Mouse (Mus musculus) ES-Bruce4 (cell line): ENCODE measurements around the gene Plbd2. TPM values are rescaled to one million over a fixed set of nuclear protein-coding genes. Genes with fewer than 3 reads are reported as not detected.

Source experiments
- H3K27ac ChIP-seq: 2 replicates; pipeline ENCODE4 v1.5.1; 2012; ENCODE audit warnings: low read length, inconsistent platforms; ENCODE audit not compliant: insufficient read depth
- H3K27me3 ChIP-seq: 2 replicates; pipeline ENCODE4 v1.6.1; 2012; ENCODE audit warnings: mild to moderate bottlenecking, low read length, inconsistent platforms; ENCODE audit not compliant: control insufficient read depth, poor library complexity, insufficient read depth, severe bottlenecking
- H3K36me3 ChIP-seq: 2 replicates; pipeline ENCODE4 v1.6.1; 2012; ENCODE audit warnings: inconsistent platforms, mild to moderate bottlenecking, low read length, moderate library complexity; ENCODE audit not compliant: control insufficient read depth, poor library complexity, insufficient read depth, severe bottlenecking
- H3K4me1 ChIP-seq: one replicate; pipeline ENCODE4 v1.8.1; 2011; ENCODE audit warnings: low read length; ENCODE audit not compliant: control insufficient read depth, insufficient read depth
- H3K4me3 ChIP-seq: 2 replicates; pipeline ENCODE4 v1.5.1; 2011; ENCODE audit warnings: low read depth, mild to moderate bottlenecking, low read length
- H3K9ac ChIP-seq: 2 replicates; pipeline ENCODE4 v1.6.1; 2012; ENCODE audit warnings: low read depth, mild to moderate bottlenecking, inconsistent platforms; ENCODE audit not compliant: poor library complexity, severe bottlenecking
- H3K9me3 ChIP-seq: replicated peaks from 2 replicates; pipeline ENCODE4 v1.6.1; 2012; ENCODE audit warnings: mild to moderate bottlenecking, low read length, inconsistent platforms; ENCODE audit not compliant: control insufficient read depth, poor library complexity, insufficient read depth, severe bottlenecking
- CTCF ChIP-seq: IDR thresholded peaks from one replicate; pipeline ENCODE4 v1.8.1; 2011; ENCODE audit warnings: low read depth, low read length
- EP300 ChIP-seq: IDR thresholded peaks from 2 replicates; pipeline ENCODE4 v1.6.1; 2011; ENCODE audit warnings: low read depth, low read length; ENCODE audit not compliant: insufficient read depth
- POLR2A ChIP-seq: IDR thresholded peaks from one replicate; pipeline ENCODE4 v1.8.1; 2011; ENCODE audit warnings: low read length; ENCODE audit not compliant: insufficient read depth
- polyA plus RNA-seq: library from polyadenylated mRNA; stranded (reverse); fragments of >200 nt; gene quantifications from 2 replicates; pipeline ENCODE4 v1.2.4, GENCODE M21; 2011; ENCODE audit warnings: low read depth; ENCODE audit not compliant: missing spikeins, insufficient read depth, insufficient read length

Gene Plbd2
- polyA plus RNA-seq, 1 experiment, result 22.1 TPM

- no peak for TF ChIP-seq EP300
- no peak for TF ChIP-seq CTCF
- TF ChIP-seq POLR2A, result no peak
- Histone ChIP-seq H3K27me3 (no peaks in the 10 kb centered on the region), H3K4me3 (no peak overlapping the region), H3K27ac (no peak overlapping the region), H3K4me1 (peaks cover 3% of the 10 kb centered on the region), H3K9me3 (no peaks in the 10 kb centered on the region), H3K36me3 (no peaks in the 10 kb centered on the region), H3K9ac (no peak overlapping the region)
Observed at GRCm38 (mm10) chr5:120534686-120535075, 31.3 kb upstream of the Plbd2 start.

- Histone ChIP-seq H3K4me3 (no peak overlapping the region), H3K27ac (no peak overlapping the region), H3K4me1 (peaks cover 3% of the 10 kb centered on the region), H3K27me3 (no peaks in the 10 kb centered on the region), H3K36me3 (no peaks in the 10 kb centered on the region), H3K9me3 (no peaks in the 10 kb centered on the region), H3K9ac (no peak overlapping the region)
- TF ChIP-seq CTCF, result no peak
- TF ChIP-seq EP300, result no peak
- TF ChIP-seq POLR2A, result no peak
Observed at GRCm38 (mm10) chr5:120534071-120534685, 30.8 kb upstream of the Plbd2 start.

- Histone ChIP-seq H3K27me3 (no peaks in the 10 kb centered on the region), H3K27ac (no peak overlapping the region), H3K9me3 (no peaks in the 10 kb centered on the region), H3K4me1 (peaks cover 3% of the 10 kb centered on the region), H3K36me3 (no peaks in the 10 kb centered on the region), H3K9ac (no peak overlapping the region), H3K4me3 (no peak overlapping the region)
- TF ChIP-seq EP300 (no peak), CTCF (no peak)
Observed at GRCm38 (mm10) chr5:120531631-120532030, 28.2 kb upstream of the Plbd2 start.

- peaks cover 6% of the 10 kb centered on the region for H3K4me1 ChIP-seq
- H3K4me3 ChIP-seq, result no peak overlapping the region
- H3K36me3 ChIP-seq, result no peaks in the 10 kb centered on the region
- H3K9ac ChIP-seq, result no peak overlapping the region
- H3K9me3 ChIP-seq, result no peaks in the 10 kb centered on the region
- no peak overlapping the region for H3K27ac ChIP-seq
- no peak for TF ChIP-seq EP300
- no peak for TF ChIP-seq POLR2A
- no peak for TF ChIP-seq CTCF
- H3K27me3 ChIP-seq, result no peaks in the 10 kb centered on the region
Observed at GRCm38 (mm10) chr5:120527296-120527964, 24.0 kb upstream of the Plbd2 start.

GRCm38 (mm10) chr5:120526311-120526710, 22.9 kb upstream of the Plbd2 start:
- Histone ChIP-seq H3K9ac (no peak overlapping the region), H3K4me3 (no peak overlapping the region), H3K27ac (no peak overlapping the region), H3K4me1 (peaks cover 6% of the 10 kb centered on the region), H3K27me3 (no peaks in the 10 kb centered on the region), H3K36me3 (no peaks in the 10 kb centered on the region), H3K9me3 (no peaks in the 10 kb centered on the region)
- no peak for TF ChIP-seq EP300
- TF ChIP-seq CTCF, result no peak

GRCm38 (mm10) chr5:120525737-120526136, 22.3 kb upstream of the Plbd2 start:
- Histone ChIP-seq H3K9me3 (no peaks in the 10 kb centered on the region), H3K9ac (no peak overlapping the region), H3K27ac (no peak overlapping the region), H3K4me1 (peaks cover 6% of the 10 kb centered on the region), H3K27me3 (no peaks in the 10 kb centered on the region), H3K36me3 (no peaks in the 10 kb centered on the region), H3K4me3 (no peak overlapping the region)
- TF ChIP-seq POLR2A, result no peak
- peak; percentile 85 for TF ChIP-seq CTCF
- TF ChIP-seq EP300, result peak; percentile 61; the same call in 1 of the 2 replicates
